Mouse (Mus musculus) thymus, adult 2 months (tissue): ENCODE results near the gene Afap1.

Experiments
- CTCF ChIP-seq: fragments of 200-500 bp; IDR thresholded peaks from 2 replicates; pipeline ENCODE4 v1.5.1; 2012; ENCODE audit warnings: mild to moderate bottlenecking, control low read depth, low read length, moderate library complexity, borderline replicate concordance; ENCODE audit not compliant: control insufficient read depth, poor library complexity, insufficient read depth; ENCODE audit errors: extremely low read depth
- POLR2A ChIP-seq: fragments of 200-500 bp; IDR thresholded peaks from 2 replicates; pipeline ENCODE4 v1.6.1; 2012; ENCODE audit warnings: mild to moderate bottlenecking, low read length, control low read depth, moderate library complexity; ENCODE audit not compliant: control insufficient read depth, poor library complexity, insufficient read depth; ENCODE audit errors: extremely low read depth

- TF ChIP-seq CTCF, result no peak
- no peak for TF ChIP-seq POLR2A
These were observed 1.4 kb downstream of the Afap1 start for GRCm38 (mm10) chr5:35894295-35895047.
